In the genomic region with DNA sequence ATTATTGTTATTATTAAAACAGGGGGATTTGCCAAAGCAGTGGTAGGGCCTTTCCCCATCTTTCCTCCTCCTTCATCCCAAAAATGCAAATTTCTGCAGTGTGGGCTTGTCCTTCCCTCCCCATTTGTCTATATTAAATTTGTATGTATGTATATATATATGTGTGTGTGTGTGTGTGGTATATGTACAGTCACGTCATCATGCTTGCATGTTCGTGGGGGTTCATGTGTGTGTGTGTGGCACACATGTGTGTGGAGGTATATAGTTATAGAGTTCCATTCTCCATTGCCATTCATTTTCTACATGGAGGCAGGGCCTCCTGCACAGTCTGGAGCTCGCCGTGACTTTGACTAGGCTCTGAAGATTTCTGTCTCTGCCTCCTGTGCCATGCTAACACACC, we compare ENCODE assay signal across 29 mouse cellular contexts. TPM values are rescaled to one million over a fixed set of nuclear protein-coding genes. Genes with fewer than 3 reads are reported as not detected.
"Had no signal": no experiment of that assay in that cellular context is flagged by ENCODE, and none has a peak within 500 bp of the region (broad histone marks: within the 10 kb centered on the region; RNA-seq: fewer than 3 reads in every experiment).

No protein-coding gene starts in this region.

- H3K9ac ChIP-seq: forebrain, postnatal 0 days; heart, embryonic 12.5 days; hindbrain, embryonic 13.5 days; hindbrain, embryonic 15.5 days; kidney, embryonic 15.5 days; limb, embryonic 12.5 days; liver, embryonic 13.5 days had no signal

- H3K27me3 ChIP-seq: hindbrain, embryonic 13.5 days; hindbrain, embryonic 15.5 days; kidney, embryonic 15.5 days; limb, embryonic 12.5 days; liver, embryonic 13.5 days had no signal

- ATAC-seq: forebrain, postnatal 0 days; hindbrain, postnatal 0 days had no signal

- H3K4me3 ChIP-seq: heart, embryonic 12.5 days; hindbrain, embryonic 13.5 days; hindbrain, embryonic 15.5 days; kidney, embryonic 15.5 days; layer of hippocampus, adult 2 months; left cerebral cortex, adult 2 months; limb, embryonic 10.5 days; limb, embryonic 12.5 days; liver, embryonic 13.5 days had no signal

- H3K36me3 ChIP-seq: heart, embryonic 12.5 days; hindbrain, embryonic 13.5 days; hindbrain, embryonic 15.5 days; kidney, embryonic 15.5 days; limb, embryonic 10.5 days; limb, embryonic 12.5 days; liver, embryonic 13.5 days had no signal

- H3K9me3 ChIP-seq: hindbrain, embryonic 13.5 days; hindbrain, embryonic 15.5 days; kidney, embryonic 15.5 days; limb, embryonic 10.5 days; limb, embryonic 12.5 days; liver, embryonic 13.5 days had no signal

- DNase-seq: forebrain, postnatal 0 days; gastrocnemius, postnatal 14 days; gastrocnemius, postnatal 36 days; heart, adult 18-20 months; heart, postnatal 10 days; kidney, adult 11 months; kidney, adult 2 months; kidney, adult 9 months; kidney, postnatal 25 days; kidney, postnatal 4 days; liver; liver, embryonic 13.5 days had no signal

- H3K27ac ChIP-seq: hindbrain, embryonic 13.5 days; hindbrain, embryonic 15.5 days; hindbrain, postnatal 0 days; kidney, embryonic 15.5 days; kidney, postnatal 0 days; layer of hippocampus, adult 2 months; left cerebral cortex, adult 2 months; limb, embryonic 10.5 days; limb, embryonic 12.5 days; liver, embryonic 13.5 days had no signal

- H3K4me1 ChIP-seq: heart, embryonic 12.5 days; hindbrain, embryonic 13.5 days; hindbrain, embryonic 15.5 days; kidney, embryonic 15.5 days; limb, embryonic 10.5 days; limb, embryonic 12.5 days; liver, embryonic 13.5 days had no signal

- H3K4me2 ChIP-seq: heart, embryonic 12.5 days; hindbrain, embryonic 13.5 days; hindbrain, embryonic 15.5 days; kidney, embryonic 15.5 days; limb, embryonic 12.5 days; liver, embryonic 11.5 days; liver, embryonic 13.5 days had no signal

RNA-seq across cellular contexts. Expression of a gene that starts 22.0 kb away (rescaled TPM):
- total RNA-seq: gastrocnemius, adult 18-20 months; gastrocnemius, adult 8-10 months; gastrocnemius, postnatal 36 days; heart, adult 18-20 months; heart, adult 8-10 months; heart, postnatal 25 days; hematopoietic stem cell, adult 5-6 weeks had no signal
- polyA plus RNA-seq: gonadal fat pad, adult 2 months; limb, embryonic 10.5 days had no signal
